Mouse (Mus musculus): ENCODE measurements around the gene Cxadr. TPM values are rescaled to one million over a fixed set of nuclear protein-coding genes. Genes with fewer than 3 reads are reported as not detected.

Gene Cxadr
- total and polyA plus RNA-seq, 3 experiments = 0.33 TPM; not detected in 2

DNA sequence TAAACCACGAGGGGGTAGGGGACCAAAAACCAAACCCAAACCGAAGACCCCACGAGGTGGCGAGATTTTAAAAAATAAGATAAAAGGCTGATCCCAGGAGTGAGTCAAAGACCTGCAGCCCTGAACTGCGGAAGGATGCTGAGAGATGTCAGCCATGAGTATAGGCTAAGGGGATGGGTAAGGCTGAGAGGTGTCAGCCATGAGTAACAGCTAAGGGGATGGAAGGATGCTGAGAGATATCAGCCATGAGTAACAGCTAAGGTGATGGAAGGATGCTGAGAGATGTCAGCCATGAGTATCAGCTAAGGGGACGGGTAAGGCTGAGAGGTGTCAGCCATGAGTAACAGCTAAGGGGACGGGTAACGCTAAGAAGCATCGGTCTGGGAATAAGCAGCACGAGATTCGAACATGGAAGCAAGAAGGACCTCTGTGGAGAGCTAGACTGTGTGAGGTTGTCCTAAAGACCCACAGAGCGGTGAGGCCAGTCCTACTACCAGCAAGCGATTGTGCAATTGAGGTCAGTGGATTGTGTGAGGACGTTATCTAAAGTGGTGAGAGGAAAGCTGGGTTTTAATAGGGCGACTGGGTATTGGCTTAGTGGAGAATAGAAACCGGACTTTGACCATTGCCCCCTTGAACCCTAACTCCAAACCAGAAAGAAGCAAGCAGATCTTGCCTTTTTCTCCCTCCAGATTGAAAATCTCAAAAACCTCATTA, 6.3 kb downstream of the Cxadr start:
- no peak for DNase-seq (ENCODE audit: low read depth, low spot score)
- Histone ChIP-seq H3K9ac (ENCODE audit: control insufficient read depth, low read depth, low read length, poor library complexity, severe bottlenecking) (no peak overlapping the region), H3K27ac (ENCODE audit: control insufficient read depth, low read depth, low read length) (no peak overlapping the region)

DNA sequence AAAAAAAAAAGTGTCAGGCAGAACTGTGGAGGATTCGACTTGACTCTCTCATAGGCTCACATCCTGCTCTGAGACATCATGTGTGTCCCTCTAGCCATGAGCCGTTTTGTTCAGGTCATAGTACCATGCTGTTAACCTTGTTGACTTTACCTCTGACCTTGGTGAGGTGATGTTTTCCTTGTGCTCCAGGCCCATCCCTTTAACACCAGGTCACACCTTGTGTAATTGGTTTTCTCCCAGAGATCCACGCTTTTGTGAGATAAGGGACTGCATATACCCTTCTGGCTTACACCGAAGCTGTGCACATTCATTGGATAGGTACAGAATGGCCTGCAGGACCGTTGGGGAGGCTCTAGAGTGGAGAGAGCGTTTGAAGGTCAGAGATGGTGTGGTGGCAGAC, 8.0 kb downstream of the Cxadr start:
- Histone ChIP-seq H3K79me2 (ENCODE audit: control insufficient read depth, insufficient read depth, low read length, poor library complexity) (no peaks in the 10 kb centered on the region), H3K4me1 (ENCODE audit: control insufficient read depth in 1 of 2, insufficient read depth in 2 of 2, low read length in 2 of 2) (no peaks in the 10 kb centered on the region), H3K9ac (ENCODE audit: control insufficient read depth, low read depth, low read length, poor library complexity, severe bottlenecking) (no peak overlapping the region), H3K9me3 (replicated peaks; ENCODE audit: insufficient read depth, low read length) (no peaks in the 10 kb centered on the region), H3K4me3 (ENCODE audit: control insufficient read depth in 1 of 2, insufficient read depth in 1 of 2, low read depth in 2 of 2, low read length in 2 of 2) (no peak overlapping the region), H3K27ac (ENCODE audit: control insufficient read depth, low read depth, low read length) (no peak overlapping the region), H3K27me3 (ENCODE audit: control insufficient read depth in 1 of 2, insufficient read depth in 2 of 2, low read length in 2 of 2) (no peaks in the 10 kb centered on the region), H3K36me3 (ENCODE audit: control insufficient read depth in 1 of 2, insufficient read depth in 2 of 2, low read length in 2 of 2) (no peaks in the 10 kb centered on the region)
- no peak for DNase-seq (ENCODE audit: low read depth, low spot score)
- no peak for TF ChIP-seq RAD21 (IDR thresholded peaks at IDR 0.05; ENCODE audit: low read depth, low read length)
- no peak for TF ChIP-seq GABPA (IDR thresholded peaks at IDR 0.05; ENCODE audit: low read depth, low read length)
- no peak for TF ChIP-seq MYB (IDR thresholded peaks at IDR 0.05; ENCODE audit: low read depth, low read length)
- no peak for TF ChIP-seq MAFK (IDR thresholded peaks at IDR 0.05; ENCODE audit: borderline replicate concordance, low read depth, low read length)
- no peak for TF ChIP-seq GATA1 (IDR thresholded peaks at IDR 0.05; ENCODE audit: low read depth, low read length)
- TF ChIP-seq NELFE (IDR thresholded peaks at IDR 0.05; ENCODE audit: low read depth, low read length) = no peak
- TF ChIP-seq EP300 (IDR thresholded peaks at IDR 0.05; ENCODE audit: low read depth in 1 of 2, low read length in 2 of 2) = no peak
- TF ChIP-seq MAX (IDR thresholded peaks at IDR 0.05; ENCODE audit: low read length) = no peak
- TF ChIP-seq POLR2AphosphoS5 (IDR thresholded peaks at IDR 0.05; ENCODE audit: borderline replicate concordance, low read depth, low read length) = no peak
- TF ChIP-seq UBTF (IDR thresholded peaks at IDR 0.05; ENCODE audit: borderline replicate concordance, insufficient read depth, low read depth, low read length) = no peak
- TF ChIP-seq ZC3H11A (IDR thresholded peaks at IDR 0.05; ENCODE audit: low read depth, low read length) = no peak
- TF ChIP-seq MAZ (IDR thresholded peaks at IDR 0.05; ENCODE audit: low read depth, low read length) = no peak
- TF ChIP-seq POLR2A (IDR thresholded peaks at IDR 0.05; ENCODE audit: control insufficient read depth in 1 of 2, insufficient read depth in 1 of 2, low read depth in 1 of 2, low read length in 2 of 2, poor library complexity in 1 of 2) = no peak
- TF ChIP-seq CHD1 (IDR thresholded peaks at IDR 0.05; ENCODE audit: low read depth, low read length) = no peak
- no peak for TF ChIP-seq MYC (IDR thresholded peaks at IDR 0.05; ENCODE audit: low read depth, low read length)
- TF ChIP-seq NRF1 (IDR thresholded peaks at IDR 0.05; ENCODE audit: insufficient read depth, low read depth, low read length, poor library complexity, severe bottlenecking) = no peak
- TF ChIP-seq CHD2 (IDR thresholded peaks at IDR 0.05; ENCODE audit: low read length) = no peak

More for the DNA sequence above, 6.3 kb downstream of the Cxadr start:
- Histone ChIP-seq H3K79me2 (ENCODE audit: control insufficient read depth, insufficient read depth, low read length, poor library complexity) (no peaks in the 10 kb centered on the region), H3K27me3 (ENCODE audit: control insufficient read depth in 1 of 2, insufficient read depth in 2 of 2, low read length in 2 of 2) (no peaks in the 10 kb centered on the region), H3K36me3 (ENCODE audit: control insufficient read depth in 1 of 2, insufficient read depth in 2 of 2, low read length in 2 of 2) (no peaks in the 10 kb centered on the region), H3K4me1 (ENCODE audit: control insufficient read depth in 1 of 2, insufficient read depth in 2 of 2, low read length in 2 of 2) (no peaks in the 10 kb centered on the region), H3K4me3 (ENCODE audit: control insufficient read depth in 1 of 2, insufficient read depth in 1 of 2, low read depth in 2 of 2, low read length in 2 of 2) (no peak overlapping the region), H3K9me3 (replicated peaks; ENCODE audit: insufficient read depth, low read length) (no peaks in the 10 kb centered on the region)
- TF ChIP-seq GABPA (IDR thresholded peaks at IDR 0.05; ENCODE audit: low read depth, low read length) (no peak), GATA1 (IDR thresholded peaks at IDR 0.05; ENCODE audit: low read depth, low read length) (no peak), KAT2A (conservative IDR thresholded peaks at IDR 0.05; ENCODE audit: low read depth, low read length) (no peak), MAFK (IDR thresholded peaks at IDR 0.05; ENCODE audit: borderline replicate concordance, low read depth, low read length) (no peak), USF1 (IDR thresholded peaks at IDR 0.05; ENCODE audit: low read depth, low read length) (no peak), CTCF (IDR thresholded peaks at IDR 0.05 in 2 of 3, conservative IDR thresholded peaks at IDR 0.05 in 1 of 3; ENCODE audit: control insufficient read depth in 1 of 3, insufficient read depth in 1 of 3, low read depth in 2 of 3, low read length in 3 of 3, poor library complexity in 1 of 3, severe bottlenecking in 1 of 3) (no peak), MAX (IDR thresholded peaks at IDR 0.05; ENCODE audit: low read length) (no peak), BHLHE40 (IDR thresholded peaks at IDR 0.05; ENCODE audit: borderline replicate concordance, low read depth, low read length) (no peak), TAL1 (IDR thresholded peaks at IDR 0.05; ENCODE audit: low read length) (no peak), CHD1 (IDR thresholded peaks at IDR 0.05; ENCODE audit: low read depth, low read length) (no peak), TCF12 (IDR thresholded peaks at IDR 0.05; ENCODE audit: low read depth, low read length) (no peak)
